Mouse (Mus musculus) forebrain, embryonic 16.5 days (tissue): ENCODE results near the gene Fryl. TPM values are rescaled to one million over a fixed set of nuclear protein-coding genes. Genes with fewer than 3 reads are reported as not detected.

Experiments used
- ATAC-seq: fragments of 200-750 bp; cut with Nextera tagmentation; 2 replicates; pipeline ENCODE4 v1.8.0; 2017; ENCODE audit warnings: mild to moderate bottlenecking, moderate library complexity
- H3K27ac ChIP-seq: fragments of 300-500 bp; sonication (generic); 2 replicates; pipeline ENCODE4 v1.5.1; 2014; ENCODE audit warnings: low read length, control low read depth
- H3K27me3 ChIP-seq: fragments of 300-500 bp; sonication (generic); replicated peaks from 2 replicates; pipeline ENCODE4 v1.6.1; 2014; ENCODE audit warnings: low read length; ENCODE audit not compliant: control insufficient read depth, insufficient read depth
- H3K36me3 ChIP-seq: fragments of 300-500 bp; sonication (generic); 2 replicates; pipeline ENCODE4 v1.6.1; 2014; ENCODE audit not compliant: control insufficient read depth, insufficient read depth
- H3K4me1 ChIP-seq: fragments of 300-500 bp; sonication (generic); replicated peaks from 2 replicates; pipeline ENCODE4 v1.6.1; 2014; ENCODE audit warnings: low read length; ENCODE audit not compliant: control insufficient read depth, insufficient read depth
- H3K4me2 ChIP-seq: fragments of 300-500 bp; sonication (generic); 2 replicates; pipeline ENCODE4 v1.6.1; 2014; ENCODE audit warnings: mild to moderate bottlenecking, low read length, control low read depth
- H3K4me3 ChIP-seq: fragments of 300-500 bp; sonication (generic); replicated peaks from 2 replicates; pipeline ENCODE4 v1.5.1; 2014; ENCODE audit warnings: mild to moderate bottlenecking, low read length, control low read depth
- H3K9ac ChIP-seq: fragments of 300-500 bp; sonication (generic); replicated peaks from 2 replicates; pipeline ENCODE4 v1.6.1; 2014; ENCODE audit warnings: low read depth, low read length, control low read depth
- H3K9me3 ChIP-seq: fragments of 300-500 bp; sonication (generic); 2 replicates; pipeline ENCODE4 v1.6.1; 2016; ENCODE audit warnings: low read length; ENCODE audit not compliant: control insufficient read depth
- WGBS: fragments of 180-500 bp; shearing (Covaris S2); extraction: QIAGEN DNeasy Blood & Tissue Kit; methylation state at CpG from one replicate; pipeline ENCODE4 v1.1.7; 2014; 5-methylcytosine and 5-hydroxymethylcytosine counted together
- polyA plus RNA-seq: library from polyadenylated mRNA; unstranded; fragments of >200 nt; fragmentation: Nextera tagmentation; extraction: Ambion mirVana; gene quantifications from 2 replicates; pipeline ENCODE4 v1.2.1, GENCODE M21; 2015

The Fryl gene
- polyA plus RNA-seq, 1 experiment from 2014 or later, result 50.7 TPM

DNA sequence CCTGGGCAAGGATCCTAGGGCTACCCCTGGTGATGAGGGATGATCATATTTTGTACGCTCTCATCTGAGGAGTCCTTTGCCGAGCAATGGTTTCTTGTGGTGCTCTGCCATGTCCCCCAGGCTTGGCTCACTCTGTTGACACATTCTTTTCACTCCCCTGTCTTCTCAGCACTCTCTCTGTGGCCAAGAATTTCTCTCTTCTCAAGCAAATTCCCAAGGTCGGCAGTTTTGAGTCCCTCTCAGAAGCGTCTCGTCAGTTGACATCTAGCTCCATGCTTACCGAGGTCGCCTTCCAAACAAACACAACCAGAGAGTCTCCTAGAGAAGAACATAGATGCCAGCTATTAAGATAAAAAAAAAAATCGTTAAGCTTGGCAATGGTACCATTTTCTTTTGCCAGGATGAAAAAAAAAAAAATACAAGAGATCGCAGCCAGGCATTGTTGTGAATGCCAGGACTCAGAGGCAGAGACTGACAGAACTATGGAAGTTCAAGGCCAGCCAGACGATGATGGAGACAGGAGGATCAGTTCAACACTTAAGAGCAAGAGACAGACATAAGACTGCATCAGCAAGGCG, 12.3 kb upstream of the Fryl start:
- Histone ChIP-seq H3K27ac (no peak overlapping the region), H3K36me3 (no peaks in the 10 kb centered on the region), H3K27me3 (no peaks in the 10 kb centered on the region), H3K9ac (no peak overlapping the region), H3K4me2 (no peak overlapping the region), H3K4me3 (no peak overlapping the region), H3K4me1 (no peaks in the 10 kb centered on the region), H3K9me3 (no peaks in the 10 kb centered on the region)
- WGBS, result 70% methylated on average over 11 of the region's 11 CpGs
- ATAC-seq, result no peak

DNA sequence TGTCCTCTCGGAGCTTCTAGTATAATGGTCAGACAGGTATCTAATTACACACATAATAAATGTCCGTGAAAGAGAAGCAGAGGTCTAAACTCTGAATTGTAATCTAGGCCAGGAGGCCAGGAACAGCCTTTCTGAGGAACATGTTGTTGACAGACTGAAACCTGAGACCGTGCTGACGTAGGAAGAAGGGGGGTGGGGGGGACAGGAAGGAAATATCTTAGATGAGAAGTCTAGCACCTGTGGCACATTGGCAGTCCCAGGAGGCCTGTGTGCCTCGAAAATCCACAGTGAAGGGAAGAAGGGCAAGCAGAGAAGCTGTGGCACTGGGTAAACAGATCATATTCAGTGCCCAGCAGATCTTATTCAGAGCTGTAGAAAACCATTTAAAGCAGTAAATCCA, 9.0 kb upstream of the Fryl start:
- Histone ChIP-seq H3K4me2 (no peak overlapping the region), H3K27ac (no peak overlapping the region), H3K4me3 (no peak overlapping the region), H3K9ac (no peak overlapping the region), H3K36me3 (no peaks in the 10 kb centered on the region), H3K9me3 (no peaks in the 10 kb centered on the region), H3K4me1 (no peaks in the 10 kb centered on the region), H3K27me3 (no peaks in the 10 kb centered on the region)
- 75% methylated on average over 5 of the region's 5 CpGs for WGBS
- ATAC-seq, result no peak

DNA sequence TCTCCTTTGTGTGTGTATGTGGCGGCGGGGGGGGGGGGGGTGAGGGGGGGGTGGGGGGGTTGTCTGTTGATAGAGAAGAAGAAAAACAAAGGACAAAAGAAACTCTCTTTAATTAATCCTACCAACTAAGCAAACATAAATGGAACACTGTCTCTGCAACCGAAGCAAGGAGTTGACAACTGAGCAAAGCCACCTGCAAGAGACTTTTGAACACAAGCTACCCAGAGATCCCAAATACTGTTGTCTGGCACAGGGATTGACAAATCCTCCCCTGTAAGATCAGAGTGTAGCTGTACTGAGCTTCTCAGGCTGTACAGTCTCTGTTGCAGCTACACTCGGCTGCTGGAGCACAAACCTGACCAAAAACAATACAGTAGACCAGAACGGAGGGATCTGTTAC, 7.7 kb upstream of the Fryl start:
- no peak for ATAC-seq
- Histone ChIP-seq H3K9ac (no peak overlapping the region), H3K36me3 (no peaks in the 10 kb centered on the region), H3K27me3 (no peaks in the 10 kb centered on the region), H3K4me3 (no peak overlapping the region), H3K4me2 (no peak overlapping the region), H3K9me3 (no peaks in the 10 kb centered on the region), H3K27ac (no peak overlapping the region), H3K4me1 (no peaks in the 10 kb centered on the region)
- WGBS, result 61% methylated on average over 3 of the region's 5 CpGs

DNA sequence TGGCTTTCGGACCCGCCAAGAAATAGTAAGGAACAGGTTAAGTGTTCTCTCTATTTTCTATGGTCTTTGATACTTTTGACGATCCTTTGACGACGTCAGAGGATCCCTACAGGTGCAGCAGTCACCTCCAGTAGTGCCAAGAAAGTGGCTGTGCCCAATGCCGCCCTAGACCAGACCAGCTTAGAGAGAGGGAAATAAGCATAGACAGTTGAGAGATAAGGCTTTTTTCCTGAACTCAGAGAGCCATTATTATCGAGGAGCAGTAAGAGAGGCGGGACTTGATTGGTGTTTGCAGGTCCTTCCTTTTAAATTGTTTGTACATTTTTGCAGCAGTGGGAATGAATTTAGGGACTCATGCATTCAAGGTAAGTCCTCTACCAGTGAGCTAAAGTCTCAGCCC, 1.3 kb upstream of the Fryl start:
- ATAC-seq, result no peak
- H3K27ac ChIP-seq, result no peak overlapping the region
- peaks cover 17% of the 10 kb centered on the region for H3K4me1 ChIP-seq
- 53% methylated on average over 8 of the region's 8 CpGs for WGBS
- H3K4me3 ChIP-seq, result no peak overlapping the region
- H3K9me3 ChIP-seq, result no peaks in the 10 kb centered on the region
- no peak overlapping the region for H3K4me2 ChIP-seq
- H3K9ac ChIP-seq, result no peak overlapping the region
- no peaks in the 10 kb centered on the region for H3K27me3 ChIP-seq
- no peaks in the 10 kb centered on the region for H3K36me3 ChIP-seq

DNA sequence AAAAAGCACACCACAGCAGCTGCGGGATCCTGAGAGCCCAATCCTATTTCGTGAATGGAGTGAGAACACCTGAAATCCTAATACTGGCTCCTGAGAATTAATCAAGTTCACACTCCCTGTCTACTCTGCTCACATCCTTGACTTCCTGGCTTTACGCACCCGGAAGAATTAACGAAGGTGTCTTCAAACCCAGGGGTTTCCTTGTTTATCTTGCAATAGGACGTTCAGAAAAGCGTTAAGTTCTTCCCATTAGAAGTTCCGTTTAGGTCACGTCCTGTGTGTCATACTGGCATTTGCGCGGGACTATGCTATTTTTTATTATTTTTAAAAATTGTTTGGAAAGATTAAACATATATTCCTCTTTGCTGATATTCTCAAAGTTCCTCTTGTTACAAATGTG, 677 bp upstream of the Fryl start:
- Histone ChIP-seq H3K36me3 (no peaks in the 10 kb centered on the region), H3K4me3 (peak overlapping the region; percentile 94), H3K27ac (peak overlapping the region; percentile 69), H3K4me2 (peak overlapping the region; percentile 85), H3K9me3 (no peaks in the 10 kb centered on the region), H3K4me1 (peaks cover 17% of the 10 kb centered on the region), H3K9ac (peak overlapping the region; percentile 49), H3K27me3 (no peaks in the 10 kb centered on the region)
- WGBS, result 3% methylated on average over 11 of the region's 11 CpGs
- ATAC-seq, result no peak

DNA sequence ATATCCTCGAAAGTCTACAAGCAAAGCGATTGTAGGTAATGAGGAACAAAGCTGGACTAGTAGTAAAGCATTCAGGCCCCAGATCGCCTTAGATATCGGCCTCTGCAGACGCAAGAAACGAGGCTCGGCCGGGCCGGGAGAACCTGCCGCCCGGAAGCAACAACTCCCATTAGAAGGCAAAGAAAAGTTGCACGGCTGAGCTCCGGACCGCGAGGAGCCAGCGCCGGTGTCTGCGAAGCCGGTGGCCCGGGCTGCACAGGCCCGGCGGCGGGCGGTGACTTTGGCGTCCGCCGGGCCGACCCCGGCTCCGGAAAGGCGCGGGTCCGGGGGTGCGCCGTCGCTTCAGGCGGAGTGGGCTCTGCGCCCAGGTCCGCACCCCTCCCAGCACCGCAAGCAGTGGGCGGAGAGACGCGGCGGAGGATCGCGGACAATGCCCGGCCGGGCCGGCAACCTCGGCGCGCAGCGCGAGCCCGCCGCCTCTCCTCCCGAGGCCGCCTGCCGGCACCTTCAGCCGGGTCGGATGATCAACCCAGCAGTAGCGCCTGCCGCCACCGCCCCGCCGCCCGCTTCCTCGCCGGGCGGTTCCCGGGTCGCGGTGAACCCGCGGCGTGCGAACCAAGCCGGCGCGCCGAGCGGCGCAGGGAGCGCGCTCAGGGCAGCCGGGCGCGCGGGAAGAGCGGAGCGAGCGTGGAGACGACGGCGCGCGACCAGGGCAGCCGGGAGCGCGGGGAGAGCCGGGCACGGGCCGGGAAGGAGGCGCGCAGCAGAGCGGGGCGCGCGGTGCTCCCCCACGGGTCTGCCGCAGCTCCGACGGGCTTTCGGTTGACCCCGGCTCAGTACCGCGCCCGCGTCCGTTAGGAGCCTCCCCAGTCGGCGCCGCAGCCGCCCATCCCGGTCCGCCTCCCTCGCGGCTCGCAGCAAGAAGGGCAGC, 833 bp downstream of the Fryl start:
- peak overlapping the region; percentile 94 for H3K4me3 ChIP-seq
- peak overlapping the region; percentile 88 for H3K9ac ChIP-seq
- H3K9me3 ChIP-seq, result no peaks in the 10 kb centered on the region
- no peaks in the 10 kb centered on the region for H3K27me3 ChIP-seq
- no peaks in the 10 kb centered on the region for H3K36me3 ChIP-seq
- H3K27ac ChIP-seq, result peak overlapping the region; percentile 97
- ATAC-seq, result peak; percentile 67
- under 1% methylated on average over 98 of the region's 129 CpGs for WGBS
- H3K4me2 ChIP-seq, result peak overlapping the region; percentile 82
- H3K4me1 ChIP-seq, result peaks cover 17% of the 10 kb centered on the region

DNA sequence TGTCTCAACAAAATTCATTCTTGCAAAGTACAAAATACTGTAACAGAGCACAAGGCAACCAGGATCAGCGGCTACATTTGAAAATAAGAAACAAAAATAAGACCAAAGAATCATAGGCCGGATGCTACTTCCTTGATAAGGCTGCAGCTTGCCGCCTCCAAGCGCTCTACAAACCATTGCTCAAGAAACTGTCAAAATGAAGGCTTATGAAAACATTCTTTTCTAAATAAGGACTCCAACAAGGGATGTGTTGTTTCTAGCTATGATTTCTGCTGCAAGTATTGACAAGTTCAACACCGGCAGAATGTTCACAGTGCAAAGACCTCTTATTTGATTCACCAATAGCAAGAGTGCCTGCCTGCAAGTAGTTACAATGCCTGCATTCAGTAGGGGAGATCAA, 1.8 kb downstream of the Fryl start:
- Histone ChIP-seq H3K4me2 (peak overlapping the region; percentile 82), H3K4me3 (peak overlapping the region; percentile 94), H3K9me3 (no peaks in the 10 kb centered on the region), H3K27ac (no peak overlapping the region), H3K9ac (peak overlapping the region; percentile 88), H3K27me3 (no peaks in the 10 kb centered on the region), H3K36me3 (no peaks in the 10 kb centered on the region), H3K4me1 (peaks cover 17% of the 10 kb centered on the region)
- 32% methylated on average over 5 of the region's 5 CpGs for WGBS
- ATAC-seq, result no peak

DNA sequence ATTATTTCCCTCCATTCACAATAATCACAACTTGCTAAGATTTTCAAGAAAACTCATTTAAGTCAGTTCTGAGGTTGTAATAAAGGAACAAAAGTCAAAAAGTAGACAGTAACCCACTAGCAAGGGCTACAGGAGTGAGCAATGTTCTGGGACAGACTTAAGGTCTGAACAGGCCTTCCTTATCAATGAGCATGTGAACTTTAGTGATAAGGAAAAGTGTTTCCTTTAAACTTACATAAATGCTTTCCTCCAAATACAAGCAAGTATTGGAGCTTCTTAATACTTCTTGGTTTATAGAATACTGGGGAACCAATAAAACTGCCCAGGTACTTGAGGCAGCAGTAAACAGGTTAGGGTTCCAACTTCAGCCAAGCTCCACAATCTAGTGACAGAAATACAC, 3.7 kb downstream of the Fryl start:
- H3K4me3 ChIP-seq, result no peak overlapping the region
- no peaks in the 10 kb centered on the region for H3K27me3 ChIP-seq
- H3K36me3 ChIP-seq, result no peaks in the 10 kb centered on the region
- no peak overlapping the region for H3K9ac ChIP-seq
- no peak overlapping the region for H3K27ac ChIP-seq
- H3K9me3 ChIP-seq, result no peaks in the 10 kb centered on the region
- H3K4me2 ChIP-seq, result no peak overlapping the region
- peaks cover 24% of the 10 kb centered on the region for H3K4me1 ChIP-seq
- ATAC-seq, result no peak

DNA sequence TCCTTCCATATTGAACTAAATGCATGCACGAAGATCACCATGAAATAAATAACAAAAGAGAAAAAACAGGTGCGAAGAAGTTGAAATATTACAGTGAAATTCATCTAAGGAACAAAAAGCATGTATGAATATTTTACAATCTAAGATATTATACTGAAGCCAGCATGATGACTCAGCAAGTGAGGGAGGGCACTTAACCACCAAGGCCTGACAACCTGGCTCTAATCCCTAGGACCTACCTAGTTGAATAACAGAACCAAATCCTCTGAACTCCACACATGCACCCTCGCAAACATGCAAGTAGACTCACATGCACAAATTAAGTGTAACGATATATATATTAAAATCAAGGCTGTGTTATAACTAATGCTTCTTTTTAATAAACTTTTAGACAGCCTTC, 7.1 kb downstream of the Fryl start:
- peaks cover 19% of the 10 kb centered on the region for H3K4me1 ChIP-seq
- no peak for ATAC-seq
- H3K4me3 ChIP-seq, result no peak overlapping the region
- no peak overlapping the region for H3K4me2 ChIP-seq
- no peak overlapping the region for H3K27ac ChIP-seq
- H3K36me3 ChIP-seq, result no peaks in the 10 kb centered on the region
- H3K9ac ChIP-seq, result no peak overlapping the region
- 88% methylated on average over 4 of the region's 4 CpGs for WGBS
- no peaks in the 10 kb centered on the region for H3K27me3 ChIP-seq
- no peaks in the 10 kb centered on the region for H3K9me3 ChIP-seq
